Mouse (Mus musculus) urinary bladder, postnatal 14 days (tissue): ENCODE results near the gene Azin2.

Source experiments
- DNase-seq: peaks from one replicate; pipeline ENCODE4 v3.0.0; 2021; ENCODE audit warnings: low spot score

Azin2 gene

GRCm38 (mm10) chr4:128896667-128897066 is 65.6 kb downstream of the Azin2 start:
- DNase-seq = no peak

GRCm38 (mm10) chr4:128895841-128896240 is 66.4 kb downstream of the Azin2 start:
- no peak for DNase-seq

DNA sequence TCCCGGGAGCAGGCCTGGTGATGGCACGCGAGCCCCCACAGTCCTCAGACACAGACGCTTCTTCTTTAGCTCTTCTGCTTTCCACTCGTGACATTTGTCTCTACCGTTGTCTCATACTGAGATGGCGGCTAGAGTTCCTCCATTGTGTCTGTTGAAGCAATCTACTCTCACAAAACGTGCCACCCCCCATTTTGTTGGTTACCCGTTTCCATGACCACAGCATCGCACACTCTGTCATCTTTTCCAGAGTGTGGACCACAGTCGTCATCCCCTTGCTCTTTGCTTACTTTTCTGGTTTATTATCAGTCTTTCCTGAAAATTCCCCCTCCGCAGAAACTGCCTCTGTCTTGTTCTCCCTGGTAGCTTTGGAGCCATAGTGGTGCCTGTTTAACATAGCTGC is 68.1 kb downstream of the Azin2 start:
- no peak for DNase-seq

DNA sequence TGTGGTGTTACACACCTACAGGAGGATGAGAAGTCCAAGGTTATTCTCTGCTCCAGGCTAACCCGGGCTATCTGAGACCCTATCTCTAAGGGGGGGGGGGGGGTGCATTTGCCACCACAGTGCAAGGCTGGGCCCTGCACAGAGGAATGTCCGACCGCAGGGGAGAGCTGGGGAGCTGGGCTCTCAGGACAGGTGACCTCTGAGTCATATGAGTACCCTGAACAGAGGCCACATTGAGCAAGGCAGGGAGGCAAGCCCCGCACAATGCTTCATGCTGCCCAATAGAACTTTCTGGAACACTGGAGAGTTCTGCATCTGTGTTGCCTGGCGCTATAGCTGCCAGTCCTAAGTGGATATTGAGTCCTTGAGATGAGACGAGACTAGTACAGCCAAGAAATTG is 70.1 kb downstream of the Azin2 start:
- no peak for DNase-seq

DNA sequence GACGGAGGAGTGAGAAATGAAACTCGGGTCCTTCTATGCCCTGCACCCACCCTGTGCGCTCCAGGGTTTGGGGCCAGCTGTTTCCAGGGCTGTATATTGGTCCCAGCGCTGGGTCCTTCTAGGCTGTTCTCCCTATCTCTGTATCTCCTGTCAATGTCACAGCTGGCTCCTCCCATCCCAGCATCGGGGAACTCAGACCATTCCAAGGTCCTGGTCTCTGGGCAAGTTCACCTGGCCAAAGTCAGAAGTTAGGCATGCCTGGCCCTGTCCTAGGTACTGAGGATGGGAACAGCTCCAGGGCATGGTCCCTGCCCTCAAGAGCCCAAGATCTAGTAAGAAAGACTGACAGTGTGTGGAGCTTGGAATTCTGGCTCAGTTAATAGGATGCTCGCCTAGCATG is 70.5 kb downstream of the Azin2 start:
- DNase-seq = no peak

DNA sequence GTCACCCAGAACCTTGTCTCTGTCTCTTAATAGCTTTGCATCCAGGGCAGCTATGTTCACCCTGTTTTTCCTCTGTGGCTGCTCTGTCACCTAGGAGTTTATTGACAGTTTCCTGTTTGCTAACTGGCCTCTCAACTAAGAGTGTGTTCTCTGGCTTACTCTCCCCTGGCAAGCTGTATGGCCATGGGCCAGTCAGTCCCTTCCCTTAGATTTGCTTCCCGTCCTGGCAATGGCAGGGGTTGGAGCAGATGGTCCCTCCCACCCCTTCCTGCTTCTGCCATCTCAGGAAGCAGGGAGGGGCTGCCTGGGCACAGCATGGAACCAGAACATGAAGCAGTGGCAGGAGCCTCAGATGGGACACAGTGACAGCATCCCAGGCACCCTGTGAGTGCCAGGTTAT is 71.1 kb downstream of the Azin2 start:
- DNase-seq = no peak

GRCm38 (mm10) chr4:128889752-128890630 is 72.3 kb downstream of the Azin2 start:
- peak; percentile 49 for DNase-seq

DNA sequence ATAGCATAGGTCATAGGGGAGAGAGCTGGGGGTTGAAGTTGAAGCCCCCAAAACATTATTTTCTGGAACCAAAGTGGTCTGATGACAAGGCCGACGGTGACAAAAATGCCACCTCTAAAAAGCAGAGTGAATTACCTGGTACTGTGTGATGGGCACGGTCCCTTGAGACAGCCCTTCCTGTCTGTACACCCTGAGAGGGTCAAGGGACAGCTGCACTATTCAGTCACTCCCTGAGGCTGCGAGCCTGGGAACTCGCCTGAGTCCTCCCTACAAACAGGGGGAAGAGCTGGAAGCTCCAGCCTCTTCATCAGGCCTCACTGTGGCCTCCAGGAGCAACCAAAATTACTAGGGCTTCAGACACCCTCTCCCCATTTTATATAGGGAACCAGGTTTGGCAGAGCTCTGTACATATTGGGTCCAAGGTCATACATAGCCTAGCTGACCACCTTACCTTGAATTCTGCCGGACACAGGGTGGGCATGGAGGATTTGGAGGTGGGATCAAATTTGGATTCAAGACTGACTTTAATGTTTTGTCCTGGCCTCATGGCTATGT is 73.7 kb downstream of the Azin2 start:
- no peak for DNase-seq

DNA sequence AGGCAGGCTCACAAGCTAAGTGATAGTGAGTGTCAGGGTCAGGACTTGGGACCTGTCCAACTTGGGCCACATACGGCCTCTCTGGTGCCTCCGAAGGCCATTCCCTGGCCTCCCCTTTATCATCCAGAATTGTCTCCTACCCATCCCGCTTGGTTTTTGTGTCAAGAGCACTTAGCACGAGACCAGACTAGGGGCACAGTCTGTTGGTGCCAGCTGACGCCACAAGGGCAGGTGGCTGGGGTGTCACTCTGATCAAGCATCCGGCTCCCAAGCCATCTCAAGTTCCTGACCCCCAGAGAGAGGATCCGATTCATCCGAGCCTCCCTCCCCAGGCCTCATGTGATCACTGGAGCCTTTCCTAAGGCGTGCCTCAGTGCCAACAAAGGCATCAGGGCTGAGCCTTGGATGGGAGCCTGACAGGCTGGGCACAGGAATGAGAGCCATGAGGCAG is 74.6 kb downstream of the Azin2 start:
- no peak for DNase-seq

GRCm38 (mm10) chr4:128887026-128887425 is 75.2 kb downstream of the Azin2 start:
- DNase-seq = no peak

DNA sequence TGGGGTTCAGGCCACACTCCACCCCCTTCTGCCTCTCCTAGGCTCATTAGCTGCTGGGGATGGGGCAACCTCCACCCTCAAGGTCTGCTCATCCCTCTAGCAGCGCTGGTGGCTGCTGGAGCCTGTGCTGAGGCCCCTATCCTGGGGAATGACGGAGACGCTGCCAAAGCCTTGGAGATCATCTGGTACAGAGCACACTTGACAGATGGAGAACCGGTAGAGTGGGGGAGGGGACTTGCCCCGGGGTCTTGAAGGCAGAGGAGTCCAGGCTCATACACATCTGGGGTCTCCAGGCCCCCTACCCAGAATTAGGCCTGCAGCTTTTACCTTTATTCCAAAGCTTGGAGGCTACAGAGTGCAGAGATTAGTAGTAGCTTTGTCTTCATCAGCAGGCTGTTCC is 75.7 kb downstream of the Azin2 start:
- DNase-seq = no peak

- DNase-seq = no peak
Measured at GRCm38 (mm10) chr4:128885540-128885939, 76.7 kb downstream of the Azin2 start.

GRCm38 (mm10) chr4:128884711-128885095 is 77.5 kb downstream of the Azin2 start:
- DNase-seq = no peak

DNA sequence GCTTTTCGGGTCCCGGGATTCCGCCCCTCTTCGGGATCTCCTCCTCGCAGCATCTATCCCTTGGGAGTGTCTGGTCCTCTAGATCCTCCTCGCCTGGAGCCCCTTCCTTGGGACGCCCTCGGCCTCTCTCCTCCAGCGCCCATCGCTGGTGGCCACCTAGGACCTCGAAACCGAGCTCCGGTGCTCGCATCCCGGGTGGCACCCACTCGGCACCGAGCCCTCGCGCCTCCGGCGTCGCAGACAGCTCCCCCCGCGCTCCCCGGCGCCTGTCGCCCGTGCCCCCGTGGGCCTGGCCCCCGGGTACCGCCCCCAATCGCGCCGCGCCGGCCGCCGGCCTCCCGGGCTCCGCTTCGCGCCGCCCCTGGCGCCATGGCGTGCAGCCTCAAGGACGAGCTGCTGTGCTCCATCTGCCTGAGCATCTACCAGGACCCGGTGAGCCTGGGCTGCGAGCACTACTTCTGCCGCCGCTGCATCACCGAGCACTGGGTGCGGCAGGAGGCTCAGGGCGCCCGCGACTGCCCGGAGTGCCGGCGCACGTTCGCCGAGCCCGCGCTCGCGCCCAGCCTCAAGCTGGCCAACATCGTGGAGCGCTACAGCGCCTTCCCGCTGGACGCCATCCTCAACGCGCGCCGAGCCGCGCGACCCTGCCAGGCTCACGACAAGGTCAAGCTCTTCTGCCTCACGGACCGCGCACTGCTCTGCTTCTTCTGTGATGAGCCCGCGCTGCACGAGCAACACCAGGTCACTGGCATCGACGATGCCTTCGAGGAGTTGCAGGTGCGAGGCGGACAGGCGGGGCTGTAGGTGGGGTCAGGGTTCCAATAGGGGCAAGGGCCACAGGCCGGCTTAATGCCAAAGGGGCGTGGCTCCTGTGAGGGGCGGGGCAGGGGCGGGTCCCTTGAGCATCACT is 78.2 kb downstream of the Azin2 start:
- peak; percentile 53 for DNase-seq

- peak; percentile 83 for DNase-seq
Measured at GRCm38 (mm10) chr4:128883379-128883781, 78.9 kb downstream of the Azin2 start, which contains the start of gene Trim62. Trim62 (plus strand) TSS chr4:128883580.
